Mouse (Mus musculus): Measurements from ENCODE around the gene Klf4. TPM values are rescaled to one million over a fixed set of nuclear protein-coding genes. Genes with fewer than 3 reads are reported as not detected.

The Klf4 gene
- polyA plus RNA-seq, 1 experiment from 2014 or later, result 7.2 TPM

GRCm38 (mm10) chr4:55517438-55517837 lies 14.8 kb downstream of the Klf4 start:
- no peak for ATAC-seq (ENCODE audit: borderline replicate concordance, extremely low read depth, low FRiP score, low TSS enrichment)
- Histone ChIP-seq H3K27me3 (peaks cover 10% of the 10 kb centered on the region), H3K9ac (no peak overlapping the region), H3K4me2 (no peak overlapping the region), H3K27ac (no peak overlapping the region), H3K36me3 (no peaks in the 10 kb centered on the region), H3K4me1 (peaks cover 3% of the 10 kb centered on the region; the same call in 1 of the 2 replicates), H3K4me3 (no peak overlapping the region), H3K9me3 (no peaks in the 10 kb centered on the region)
- 86% methylated on average over 7 of the region's 7 CpGs for WGBS

- no peak overlapping the region for H3K4me2 ChIP-seq
- 78% methylated on average over 8 of the region's 8 CpGs for WGBS
- peaks cover 10% of the 10 kb centered on the region for H3K27me3 ChIP-seq
- no peak overlapping the region for H3K9ac ChIP-seq
- no peak overlapping the region for H3K27ac ChIP-seq
- H3K36me3 ChIP-seq, result no peaks in the 10 kb centered on the region
- H3K9me3 ChIP-seq, result no peaks in the 10 kb centered on the region
- H3K4me1 ChIP-seq, result peaks cover 3% of the 10 kb centered on the region; the same call in 1 of the 2 replicates
- no peak overlapping the region for H3K4me3 ChIP-seq
- ATAC-seq (ENCODE audit: borderline replicate concordance, extremely low read depth, low FRiP score, low TSS enrichment), result no peak
Measured at GRCm38 (mm10) chr4:55516048-55516447, 16.2 kb downstream of the Klf4 start.

GRCm38 (mm10) chr4:55514733-55515176 lies 17.5 kb downstream of the Klf4 start:
- H3K27ac ChIP-seq, result peak overlapping the region; percentile 41; the same call in 1 of the 2 replicates

GRCm38 (mm10) chr4:55513615-55514279 lies 18.5 kb downstream of the Klf4 start:
- Histone ChIP-seq H3K4me2 (no peak overlapping the region), H3K36me3 (no peaks in the 10 kb centered on the region), H3K9me3 (no peaks in the 10 kb centered on the region), H3K4me3 (no peak overlapping the region), H3K9ac (no peak overlapping the region), H3K4me1 (peaks cover 3% of the 10 kb centered on the region; the same call in 1 of the 2 replicates), H3K27me3 (peaks cover 10% of the 10 kb centered on the region), H3K27ac (no peak overlapping the region)
- 65% methylated on average over 7 of the region's 7 CpGs for WGBS
- no peak for ATAC-seq (ENCODE audit: borderline replicate concordance, extremely low read depth, low FRiP score, low TSS enrichment)

More at GRCm38 (mm10) chr4:55514733-55515176, 17.5 kb downstream of the Klf4 start:
- H3K4me2 ChIP-seq, result peak overlapping the region; percentile 80
- under 1% methylated on average over 39 of the region's 39 CpGs for WGBS
- H3K4me3 ChIP-seq, result peak overlapping the region; percentile 63
- no peaks in the 10 kb centered on the region for H3K36me3 ChIP-seq
- H3K9me3 ChIP-seq, result no peaks in the 10 kb centered on the region
- peaks cover 3% of the 10 kb centered on the region; the same call in 1 of the 2 replicates for H3K4me1 ChIP-seq
- H3K27me3 ChIP-seq, result peaks cover 10% of the 10 kb centered on the region
- H3K9ac ChIP-seq, result peak overlapping the region; percentile 83
- peak; percentile 91 for ATAC-seq (ENCODE audit: borderline replicate concordance, extremely low read depth, low FRiP score, low TSS enrichment)

- no peak overlapping the region for H3K4me3 ChIP-seq
- peaks cover 10% of the 10 kb centered on the region for H3K27me3 ChIP-seq
- no peak overlapping the region for H3K27ac ChIP-seq
- no peaks in the 10 kb centered on the region for H3K36me3 ChIP-seq
- no peak overlapping the region for H3K9ac ChIP-seq
- 70% methylated on average over 2 of the region's 2 CpGs for WGBS
- H3K4me1 ChIP-seq, result peaks cover 3% of the 10 kb centered on the region; the same call in 1 of the 2 replicates
- no peaks in the 10 kb centered on the region for H3K9me3 ChIP-seq
- no peak overlapping the region for H3K4me2 ChIP-seq
- no peak for ATAC-seq (ENCODE audit: borderline replicate concordance, extremely low read depth, low FRiP score, low TSS enrichment)
Measured at GRCm38 (mm10) chr4:55511389-55511788, 20.9 kb downstream of the Klf4 start.

GRCm38 (mm10) chr4:55508712-55509111 lies 23.6 kb downstream of the Klf4 start:
- 80% methylated on average over 7 of the region's 7 CpGs for WGBS
- H3K4me1 ChIP-seq, result no peaks in the 10 kb centered on the region
- H3K4me3 ChIP-seq, result no peak overlapping the region

GRCm38 (mm10) chr4:55498621-55499020 lies 33.6 kb downstream of the Klf4 start:
- no peak overlapping the region for H3K4me2 ChIP-seq
- ATAC-seq (ENCODE audit: borderline replicate concordance, extremely low read depth, low FRiP score, low TSS enrichment), result no peak
- no peak overlapping the region for H3K4me3 ChIP-seq
- H3K27ac ChIP-seq, result no peak overlapping the region
- no peaks in the 10 kb centered on the region for H3K4me1 ChIP-seq
- no peaks in the 10 kb centered on the region for H3K36me3 ChIP-seq
- H3K27me3 ChIP-seq, result no peaks in the 10 kb centered on the region
- no peaks in the 10 kb centered on the region for H3K9me3 ChIP-seq
- H3K9ac ChIP-seq, result no peak overlapping the region
- WGBS, result 40% methylated on average over 1 of the region's 1 CpGs

More at GRCm38 (mm10) chr4:55508712-55509111, 23.6 kb downstream of the Klf4 start:
- no peaks in the 10 kb centered on the region for H3K27me3 ChIP-seq
- ATAC-seq (ENCODE audit: borderline replicate concordance, extremely low read depth, low FRiP score, low TSS enrichment), result no peak
- H3K9ac ChIP-seq, result no peak overlapping the region
- no peaks in the 10 kb centered on the region for H3K36me3 ChIP-seq
- no peaks in the 10 kb centered on the region for H3K9me3 ChIP-seq
- no peak overlapping the region for H3K4me2 ChIP-seq
- no peak overlapping the region for H3K27ac ChIP-seq

GRCm38 (mm10) chr4:55496416-55496815 lies 35.9 kb downstream of the Klf4 start:
- Histone ChIP-seq H3K4me1 (no peaks in the 10 kb centered on the region), H3K4me2 (no peak overlapping the region), H3K27me3 (no peaks in the 10 kb centered on the region), H3K27ac (no peak overlapping the region), H3K9me3 (no peaks in the 10 kb centered on the region), H3K36me3 (no peaks in the 10 kb centered on the region), H3K9ac (no peak overlapping the region), H3K4me3 (no peak overlapping the region)
- 82% methylated on average over 7 of the region's 7 CpGs for WGBS
- no peak for ATAC-seq (ENCODE audit: borderline replicate concordance, extremely low read depth, low FRiP score, low TSS enrichment)

- Histone ChIP-seq H3K27me3 (no peaks in the 10 kb centered on the region), H3K9ac (no peak overlapping the region)
- 75% methylated on average over 3 of the region's 3 CpGs for WGBS
Measured at GRCm38 (mm10) chr4:55493261-55493660, 39.0 kb downstream of the Klf4 start.

GRCm38 (mm10) chr4:55489328-55489727 lies 42.9 kb downstream of the Klf4 start:
- WGBS, result 69% methylated on average over 3 of the region's 3 CpGs
- Histone ChIP-seq H3K27ac (no peak overlapping the region), H3K9me3 (no peaks in the 10 kb centered on the region), H3K4me1 (no peaks in the 10 kb centered on the region), H3K4me2 (no peak overlapping the region), H3K27me3 (no peaks in the 10 kb centered on the region), H3K4me3 (no peak overlapping the region), H3K36me3 (no peaks in the 10 kb centered on the region), H3K9ac (no peak overlapping the region)
- ATAC-seq (ENCODE audit: borderline replicate concordance, extremely low read depth, low FRiP score, low TSS enrichment), result no peak

More at GRCm38 (mm10) chr4:55493261-55493660, 39.0 kb downstream of the Klf4 start:
- no peak for ATAC-seq (ENCODE audit: borderline replicate concordance, extremely low read depth, low FRiP score, low TSS enrichment)
- Histone ChIP-seq H3K4me3 (no peak overlapping the region), H3K4me2 (no peak overlapping the region), H3K9me3 (no peaks in the 10 kb centered on the region), H3K4me1 (no peaks in the 10 kb centered on the region), H3K36me3 (no peaks in the 10 kb centered on the region), H3K27ac (no peak overlapping the region)

GRCm38 (mm10) chr4:55488604-55489003 lies 43.7 kb downstream of the Klf4 start:
- WGBS, result 65% methylated on average over 6 of the region's 6 CpGs
- ATAC-seq (ENCODE audit: borderline replicate concordance, extremely low read depth, low FRiP score, low TSS enrichment), result no peak
- no peaks in the 10 kb centered on the region for H3K9me3 ChIP-seq
- no peaks in the 10 kb centered on the region for H3K4me1 ChIP-seq
- no peak overlapping the region for H3K4me2 ChIP-seq
- H3K9ac ChIP-seq, result no peak overlapping the region
- no peaks in the 10 kb centered on the region for H3K27me3 ChIP-seq
- no peak overlapping the region for H3K27ac ChIP-seq
- H3K36me3 ChIP-seq, result no peaks in the 10 kb centered on the region
- H3K4me3 ChIP-seq, result no peak overlapping the region

- H3K36me3 ChIP-seq, result no peaks in the 10 kb centered on the region
- H3K9me3 ChIP-seq, result no peaks in the 10 kb centered on the region
- no peaks in the 10 kb centered on the region for H3K27me3 ChIP-seq
- peak; percentile 42; the same call in 1 of the 2 replicates for ATAC-seq (ENCODE audit: borderline replicate concordance, extremely low read depth, low FRiP score, low TSS enrichment)
- H3K4me2 ChIP-seq, result peak overlapping the region; percentile 65
- peaks cover 9% of the 10 kb centered on the region for H3K4me1 ChIP-seq
- 11% methylated on average over 25 of the region's 25 CpGs for WGBS
- no peak overlapping the region for H3K27ac ChIP-seq
- H3K4me3 ChIP-seq, result peak overlapping the region; percentile 28
- H3K9ac ChIP-seq, result 0 out of 2 replicates have a peak overlapping the region, but pooled peaks have one; percentile 27
Measured at GRCm38 (mm10) chr4:55480322-55480767, 51.9 kb downstream of the Klf4 start.
